Mouse (Mus musculus): ENCODE results near the gene Usp3.

GRCm38 (mm10) chr9:66515680-66516210 is 77.2 kb downstream of the Usp3 start:
- no peak for TF ChIP-seq CTCF (IDR thresholded peaks at IDR 0.05; ENCODE audit: extremely low read depth, insufficient read depth, insufficient read length, insufficient replicate concordance)
- no peak for TF ChIP-seq POLR2A (IDR thresholded peaks at IDR 0.05; ENCODE audit: low read depth, low read length)

All from spleen, adult 2 months (tissue).